Mouse (Mus musculus) small intestine, adult 2 months (tissue): ENCODE measurements around the gene Gorasp2.

Experiments used
- CTCF ChIP-seq: fragments of 200-500 bp; IDR thresholded peaks from 2 replicates; pipeline ENCODE4 v1.5.1; 2012; ENCODE audit warnings: low read depth, mild to moderate bottlenecking, control low read depth, inconsistent platforms, low read length, moderate library complexity, mixed read lengths; ENCODE audit not compliant: insufficient replicate concordance, insufficient read length; ENCODE audit errors: extremely low read depth
- POLR2A ChIP-seq: fragments of 200-500 bp; IDR thresholded peaks from 2 replicates; pipeline ENCODE4 v1.6.1; 2012; ENCODE audit warnings: low read depth, mild to moderate bottlenecking, control low read depth, inconsistent platforms, low read length, moderate library complexity

GRCm38 (mm10) chr2:70632412-70632811 is 29.0 kb upstream of the Gorasp2 start:
- TF ChIP-seq CTCF (no peak), POLR2A (no peak)
